Mouse (Mus musculus): Measurements from ENCODE around the gene Dcst1.

GRCm38 (mm10) chr3:89361675-89362074 is 3.4 kb downstream of the Dcst1 start, which contains the start of gene Dcst2:
- no peak for TF ChIP-seq CTCF (IDR thresholded peaks at IDR 0.05; ENCODE audit: insufficient read depth, low read depth, low read length)
- TF ChIP-seq POLR2A (IDR thresholded peaks at IDR 0.05; ENCODE audit: insufficient read depth, low read depth, low read length), result no peak
